Mouse (Mus musculus): ENCODE measurements at regions not wholly inside any gene's neighbourhood (a gene's known extent, or its start where the extent isn't known, plus 50 kb on each side); places are given as distances from the start of the nearest gene placed in this dataset.
A peak's percentile ranks its signal among the peaks of the same experiment; 100 is the strongest.

DNA sequence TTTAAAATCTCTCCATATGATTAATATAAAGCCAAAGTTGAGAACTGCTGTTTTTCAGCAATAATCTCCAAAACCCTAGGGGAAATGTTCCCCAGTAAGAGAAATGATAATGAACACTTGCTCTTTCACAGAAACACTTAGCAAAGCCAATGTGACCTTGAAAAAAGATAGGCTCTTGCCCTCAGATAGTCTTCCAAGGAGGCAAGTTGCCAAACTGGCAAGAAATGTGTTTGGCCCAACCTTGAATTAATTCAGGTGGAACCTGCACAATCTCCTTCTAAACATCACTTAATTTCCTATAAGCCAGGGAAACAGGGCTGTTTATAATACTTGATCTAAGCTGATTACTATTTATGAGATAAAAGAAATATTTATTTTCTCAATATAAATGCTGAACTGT lies 244.0 kb upstream of the Gnaz start:
- DNase-seq: no peak

- DNase-seq: no peak
These were observed 217.5 kb upstream of the Gnaz start for GRCm38 (mm10) chr10:74749446-74749845.

GRCm38 (mm10) chr10:74750879-74751278 lies 216.1 kb upstream of the Gnaz start:
- no peak for DNase-seq

GRCm38 (mm10) chr10:74760734-74761133 lies 206.2 kb upstream of the Gnaz start:
- DNase-seq: no peak

- DNase-seq: no peak
These were observed 177.7 kb upstream of the Gnaz start for GRCm38 (mm10) chr10:74789245-74789644.

DNA sequence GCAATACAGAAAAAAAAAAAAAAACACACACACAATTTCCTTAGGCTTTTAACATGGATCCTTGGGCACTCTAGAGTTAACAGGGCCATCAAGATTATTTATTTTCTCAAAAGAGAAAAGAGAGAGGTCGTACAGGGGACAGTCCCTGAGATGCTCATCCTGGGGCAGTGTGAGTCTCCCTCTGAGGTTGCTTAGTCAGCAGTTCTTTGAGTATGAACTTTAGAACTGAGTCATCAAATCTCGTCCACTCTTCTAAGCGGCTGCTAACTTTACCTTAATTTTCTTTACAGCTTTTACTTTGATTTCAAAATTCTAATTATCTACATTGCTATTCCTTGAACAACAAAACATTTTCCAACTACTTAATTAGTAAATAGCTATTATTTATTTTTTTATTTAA lies 177.0 kb upstream of the Gnaz start:
- DNase-seq: no peak

DNA sequence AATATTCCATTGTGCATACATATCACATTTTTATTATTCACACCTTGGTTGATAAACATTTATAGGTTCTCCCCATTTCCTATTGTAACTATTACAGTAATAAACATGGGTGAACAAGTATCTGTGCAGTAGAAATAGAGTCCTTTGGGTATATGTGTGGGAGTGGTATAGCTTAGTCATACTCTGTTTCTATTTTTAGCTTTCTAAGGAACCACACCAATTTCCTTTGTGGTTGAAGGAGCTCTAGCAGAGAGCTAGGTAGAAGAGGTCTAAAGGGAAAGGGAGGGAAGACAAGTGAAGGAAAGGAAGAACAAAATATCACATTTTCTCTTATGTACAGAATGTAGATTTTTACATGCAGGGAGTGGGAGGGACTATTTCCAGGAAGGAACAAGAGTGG lies 143.6 kb upstream of the Gnaz start:
- DNase-seq: no peak

- DNase-seq: no peak
These were observed 132.6 kb upstream of the Gnaz start for GRCm38 (mm10) chr10:74834359-74834758.

DNA sequence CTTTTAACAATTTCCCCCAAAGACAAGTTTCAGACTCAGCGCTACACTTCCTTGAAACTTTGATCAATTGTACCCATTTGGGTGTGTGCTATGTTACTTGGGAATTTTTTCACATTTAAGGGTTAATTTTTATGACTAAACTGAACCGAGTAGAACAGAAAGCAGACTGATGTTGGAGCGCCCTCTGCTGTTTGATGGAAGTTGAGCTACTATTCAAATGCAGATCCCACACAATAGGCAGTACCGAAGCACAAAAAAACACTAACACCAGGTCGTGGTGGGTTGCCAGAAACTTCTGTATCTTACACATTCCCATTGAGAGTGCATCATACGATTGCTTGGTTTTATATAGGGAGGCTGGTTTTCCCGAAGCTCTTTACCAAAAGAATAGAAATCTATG lies 118.6 kb upstream of the Gnaz start:
- peak; percentile 55 to 65 for DNase-seq

DNA sequence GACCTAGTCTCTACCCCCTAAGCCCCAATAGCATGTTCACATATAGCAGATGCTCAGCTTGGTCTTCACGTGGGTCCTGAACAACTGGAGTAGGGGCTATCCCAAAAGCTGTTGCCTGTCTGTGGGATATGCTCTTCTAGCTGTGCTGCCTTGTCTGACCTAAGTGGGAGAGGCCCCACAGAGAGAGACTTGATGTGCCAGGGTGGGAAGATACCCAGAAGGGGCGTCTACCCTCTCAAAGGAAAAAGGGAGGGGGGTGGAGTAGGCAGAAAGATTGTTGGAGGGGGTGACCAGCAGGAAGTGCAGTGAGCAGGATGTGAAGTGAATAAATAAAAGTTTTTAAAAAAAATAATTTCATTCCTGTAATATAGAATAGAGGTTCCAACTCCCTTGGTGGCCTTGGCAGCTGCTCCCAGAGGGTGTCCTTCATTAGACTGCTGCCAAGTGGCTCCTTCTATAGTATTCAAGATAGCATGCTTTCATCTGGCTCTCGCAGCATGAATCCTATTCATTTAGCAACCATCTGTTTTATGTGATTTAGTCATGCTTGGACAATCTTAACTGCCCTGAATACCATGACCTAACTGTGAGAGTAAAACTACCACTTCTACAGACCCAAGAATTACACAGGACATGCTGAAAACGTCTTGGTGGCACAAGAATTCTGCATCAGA lies 111.8 kb upstream of the Gnaz start:
- no peak for DNase-seq
